Mouse (Mus musculus) midbrain, embryonic 14.5 days (tissue): ENCODE measurements around the gene Gm14418. TPM values are rescaled to one million over a fixed set of nuclear protein-coding genes. Genes with fewer than 3 reads are reported as not detected.
"Not testable (repeated sequence)": the region's sequence is repeated elsewhere in the genome, so short reads cannot be mapped to it uniquely, and the experiment has no call there.

Source experiments
- ATAC-seq: fragments of 200-750 bp; cut with Nextera tagmentation; 2 replicates; pipeline ENCODE4 v1.8.0; 2017; ENCODE audit warnings: moderate number of reproducible peaks, moderate library complexity; ENCODE audit not compliant: low FRiP score, low TSS enrichment
- DNase-seq: peaks from one replicate; pipeline ENCODE4 v3.0.0-alpha.2; 2015
- H3K27ac ChIP-seq: fragments of 300-500 bp; sonication (generic); replicated peaks from 2 replicates; pipeline ENCODE4 v1.5.1; 2014; ENCODE audit warnings: mild to moderate bottlenecking, low read depth, low read length, moderate library complexity
- H3K27me3 ChIP-seq: fragments of 300-500 bp; sonication (generic); 2 replicates; pipeline ENCODE4 v1.6.1; 2014; ENCODE audit warnings: low read length, control low read depth, mixed read lengths; ENCODE audit not compliant: control insufficient read depth, insufficient read depth
- H3K36me3 ChIP-seq: fragments of 300-500 bp; sonication (generic); 2 replicates; pipeline ENCODE4 v1.6.1; 2014; ENCODE audit warnings: low read length, control low read depth; ENCODE audit not compliant: control insufficient read depth, insufficient read depth
- H3K4me1 ChIP-seq: fragments of 300-500 bp; sonication (generic); 2 replicates; pipeline ENCODE4 v1.6.1; 2014; ENCODE audit warnings: mild to moderate bottlenecking, antibody characterized with exemption, low read length, control low read depth; ENCODE audit not compliant: control insufficient read depth, insufficient read depth
- H3K4me2 ChIP-seq: fragments of 300-500 bp; sonication (generic); 2 replicates; pipeline ENCODE4 v1.6.1; 2014; ENCODE audit warnings: mild to moderate bottlenecking, low read length, moderate library complexity
- H3K4me3 ChIP-seq: fragments of 300-500 bp; sonication (generic); replicated peaks from 2 replicates; pipeline ENCODE4 v1.5.1; 2014; ENCODE audit warnings: low read depth, low read length
- H3K9ac ChIP-seq: fragments of 300-500 bp; sonication (generic); replicated peaks from 2 replicates; pipeline ENCODE4 v1.6.1; 2014; ENCODE audit warnings: mild to moderate bottlenecking, low read length, moderate library complexity
- H3K9me3 ChIP-seq: fragments of 300-500 bp; sonication (generic); 2 replicates; pipeline ENCODE4 v1.6.1; 2016; ENCODE audit warnings: low read length, control low read depth, mixed read lengths; ENCODE audit not compliant: control insufficient read depth
- WGBS: fragments of 180-500 bp; shearing (Covaris S2); extraction: QIAGEN DNeasy Blood & Tissue Kit; methylation state at CpG from one replicate; pipeline ENCODE4 v1.1.7; 2014; 5-methylcytosine and 5-hydroxymethylcytosine counted together
- polyA plus RNA-seq: library from polyadenylated mRNA; unstranded; fragments of >200 nt; fragmentation: Nextera tagmentation; extraction: Ambion mirVana; gene quantifications from 2 replicates; pipeline ENCODE4 v1.2.1, GENCODE M21; 2014

The Gm14418 gene
- 10.0 and 10.9 TPM in 2 replicates for polyA plus RNA-seq

DNA sequence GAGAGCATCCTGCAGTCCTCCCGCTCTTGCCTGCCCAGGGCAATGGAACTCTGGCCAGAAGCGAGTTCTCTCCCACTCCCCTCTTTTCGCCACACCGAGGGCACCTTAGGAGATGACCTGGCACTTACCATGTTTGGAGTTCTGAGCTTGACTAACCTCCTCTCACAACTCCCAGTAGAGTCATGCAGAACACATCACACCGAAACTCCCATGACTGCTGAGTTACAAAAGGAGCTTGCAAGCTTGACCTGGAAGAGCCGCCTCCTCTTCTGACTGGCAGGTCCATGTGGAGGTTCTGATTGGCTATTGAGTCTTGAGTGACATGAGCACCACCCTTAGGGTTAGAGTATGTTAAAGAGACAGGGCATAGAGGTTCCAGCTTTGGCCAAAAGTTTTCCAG lies at the start of gene Gm14418:
Gene Gm14418 (minus strand): TSS at position 225 of the 400 bp plus-strand sequence.
- not testable (repeated sequence) for H3K9ac ChIP-seq, H3K4me2 ChIP-seq, H3K9me3 ChIP-seq, H3K27ac ChIP-seq, H3K27me3 ChIP-seq, H3K4me1 ChIP-seq, H3K36me3 ChIP-seq, ATAC-seq
- DNase-seq: peak; percentile 0
- H3K4me3 ChIP-seq: 0 out of 2 replicates have a peak within 1 kb of the TSS, but pooled peaks have one; percentile 15
- WGBS: 43% methylated on average over 6 of the region's 6 CpGs

Other genes starting within 250 kb of the Gm14418 start
- gene Gm14410, start 191.9 kb downstream of the Gm14418 start, polyA plus RNA-seq: 41.0 and 44.8 TPM in 2 replicates
- gene Gm14409, start 131.3 kb downstream of the Gm14418 start, polyA plus RNA-seq: not detected in 2 replicates
- 0.41 and 0.54 TPM in 2 replicates for gene Gm14412, start 74.0 kb downstream of the Gm14418 start, polyA plus RNA-seq
- gene Zfp970, start 66.4 kb upstream of the Gm14418 start, polyA plus RNA-seq: 7.7 and 9.3 TPM in 2 replicates
- gene Gm14403, start 99.9 kb upstream of the Gm14418 start, polyA plus RNA-seq: 2.9 and 4.5 TPM in 2 replicates
- gene Gm14406, start 179.9 kb upstream of the Gm14418 start, polyA plus RNA-seq: not detected in 2 replicates